Mouse (Mus musculus): Measurements from ENCODE around the gene Ly6g6d. TPM values are rescaled to one million over a fixed set of nuclear protein-coding genes. Genes with fewer than 3 reads are reported as not detected.

Ly6g6d gene
- polyA plus RNA-seq, 2 experiments from 2014 or later, result not detected

Other genes starting within 250 kb of the Ly6g6d start
- gene Stk19, start 241.1 kb downstream of the Ly6g6d start, polyA plus RNA-seq (2017; shearing (Covaris generic)), result 10 to 100 TPM; 37.4 to 47.4 TPM
- 10 to 100 TPM; 47.0 to 49.6 TPM for gene Dxo, start 241.0 kb downstream of the Ly6g6d start, polyA plus RNA-seq (2017; shearing (Covaris generic))
- gene Skiv2l, start 227.9 kb downstream of the Ly6g6d start, polyA plus RNA-seq (2017; shearing (Covaris generic)), result 100 to 1,000 TPM in 1 of 2 experiments, 10 to 100 TPM in 1; 81.8 to 107 TPM
- gene Nelfe, start 227.7 kb downstream of the Ly6g6d start, polyA plus RNA-seq (2017; shearing (Covaris generic)), result 10 to 100 TPM; 37.9 to 46.0 TPM
- gene Cfb, start 215.5 kb downstream of the Ly6g6d start, polyA plus RNA-seq (2017; shearing (Covaris generic)), result 1 to 10 TPM; 1.8 to 8.9 TPM
- under 1 TPM; 0.16 to 0.74 TPM for gene Zbtb12, start 198.6 kb downstream of the Ly6g6d start, polyA plus RNA-seq (2017; shearing (Covaris generic))
- not detected for gene Gm20547, start 196.0 kb downstream of the Ly6g6d start, polyA plus RNA-seq (2017; shearing (Covaris generic))
- gene C2, start 179.8 kb downstream of the Ly6g6d start, polyA plus RNA-seq (2017; shearing (Covaris generic)), result 1 to 10 TPM; 1.6 to 4.0 TPM
- 10 to 100 TPM; 60.3 to 72.7 TPM for gene Ehmt2, start 179.6 kb downstream of the Ly6g6d start, polyA plus RNA-seq (2017; shearing (Covaris generic))
- not detected for gene Slc44a4, start 163.6 kb downstream of the Ly6g6d start, polyA plus RNA-seq (2017; shearing (Covaris generic))
- 10 to 100 TPM; 55.1 to 60.0 TPM for gene Neu1, start 146.8 kb downstream of the Ly6g6d start, polyA plus RNA-seq (2017; shearing (Covaris generic))
- 10 to 100 TPM in 1 of 2 experiments, under 1 TPM in 1; 0.70 to 78.1 TPM for gene Hspa1b, start 118.8 kb downstream of the Ly6g6d start, polyA plus RNA-seq (2017; shearing (Covaris generic))
- gene Gm20481, start 108.2 kb downstream of the Ly6g6d start, polyA plus RNA-seq (2017; shearing (Covaris generic)), result 1 to 10 TPM in 1 of 2 experiments, not detected in 1; 2.5 TPM
- 10 to 100 TPM in 1 of 2 experiments, not detected in 1; 18.3 TPM for gene Hspa1a, start 105.9 kb downstream of the Ly6g6d start, polyA plus RNA-seq (2017; shearing (Covaris generic))
- gene Hspa1l, start 105.4 kb downstream of the Ly6g6d start, polyA plus RNA-seq (2017; shearing (Covaris generic)), result under 1 TPM; 0.27 to 0.50 TPM
- gene Lsm2, start 96.2 kb downstream of the Ly6g6d start, polyA plus RNA-seq (2017; shearing (Covaris generic)), result 10 to 100 TPM; 79.0 to 93.1 TPM
- gene Vars, start 77.1 kb downstream of the Ly6g6d start, polyA plus RNA-seq (2017; shearing (Covaris generic)), result 100 to 1,000 TPM; 126 to 153 TPM
- under 1 TPM in 1 of 2 experiments, not detected in 1; 0.52 TPM for gene Vwa7, start 61.5 kb downstream of the Ly6g6d start, polyA plus RNA-seq (2017; shearing (Covaris generic))
- gene Sapcd1, start 50.0 kb downstream of the Ly6g6d start, polyA plus RNA-seq (2017; shearing (Covaris generic)), result under 1 TPM; 0.36 to 0.48 TPM
- gene Msh5, start 31.3 kb downstream of the Ly6g6d start, polyA plus RNA-seq (2017; shearing (Covaris generic)), result 1 to 10 TPM in 1 of 2 experiments, under 1 TPM in 1; 0.87 to 2.6 TPM
- gene Clic1, start 28.1 kb downstream of the Ly6g6d start, polyA plus RNA-seq (2017; shearing (Covaris generic)), result 100 to 1,000 TPM; 647 to 661 TPM
- gene Ddah2, start 19.0 kb downstream of the Ly6g6d start, polyA plus RNA-seq (2017; shearing (Covaris generic)), result 1 to 10 TPM in 1 of 2 experiments, under 1 TPM in 1; 0.83 to 2.7 TPM
- gene Ly6g6c, start 12.7 kb downstream of the Ly6g6d start, polyA plus RNA-seq (2017; shearing (Covaris generic)), result not detected
- gene Mpig6b, start 11.9 kb downstream of the Ly6g6d start, polyA plus RNA-seq (2017; shearing (Covaris generic)), result not detected
- gene Ly6g6e, start 1.2 kb downstream of the Ly6g6d start, polyA plus RNA-seq (2017; shearing (Covaris generic)), result under 1 TPM in 1 of 2 experiments, not detected in 1; 0.15 TPM
- gene Ly6g6f, start 7.5 kb upstream of the Ly6g6d start, polyA plus RNA-seq (2017; shearing (Covaris generic)), result under 1 TPM in 1 of 2 experiments, not detected in 1; 0.26 TPM
- 10 to 100 TPM; 59.7 to 60.5 TPM for gene Abhd16a, start 11.2 kb upstream of the Ly6g6d start, polyA plus RNA-seq (2017; shearing (Covaris generic))
- under 1 TPM in 1 of 2 experiments, not detected in 1; 0.36 TPM for gene Ly6g5c, start 30.2 kb upstream of the Ly6g6d start, polyA plus RNA-seq (2017; shearing (Covaris generic))
- 1 to 10 TPM; 3.4 to 9.5 TPM for gene Ly6g5b, start 37.4 kb upstream of the Ly6g6d start, polyA plus RNA-seq (2017; shearing (Covaris generic))
- 10 to 100 TPM; 53.8 to 59.4 TPM for gene Gpank1, start 43.4 kb upstream of the Ly6g6d start, polyA plus RNA-seq (2017; shearing (Covaris generic))
- gene Csnk2b, start 44.0 kb upstream of the Ly6g6d start, polyA plus RNA-seq (2017; shearing (Covaris generic)), result 100 to 1,000 TPM; 351 to 388 TPM
- gene D17H6S53E, start 48.3 kb upstream of the Ly6g6d start, polyA plus RNA-seq (2017; shearing (Covaris generic)), result 1 to 10 TPM in 1 of 2 experiments, under 1 TPM in 1; 0.88 to 2.4 TPM
- under 1 TPM; 0.28 to 0.37 TPM for gene Apom, start 54.0 kb upstream of the Ly6g6d start, polyA plus RNA-seq (2017; shearing (Covaris generic))
- gene Bag6, start 57.1 kb upstream of the Ly6g6d start, polyA plus RNA-seq (2017; shearing (Covaris generic)), result 10 to 100 TPM; 61.6 to 63.2 TPM
- 10 to 100 TPM; 33.4 to 33.5 TPM for gene Prrc2a, start 86.8 kb upstream of the Ly6g6d start, polyA plus RNA-seq (2017; shearing (Covaris generic))
- 10 to 100 TPM in 1 of 2 experiments, 1 to 10 TPM in 1; 5.5 to 18.3 TPM for gene Aif1, start 98.0 kb upstream of the Ly6g6d start, polyA plus RNA-seq (2017; shearing (Covaris generic))
- 10 to 100 TPM in 1 of 2 experiments, 1 to 10 TPM in 1; 8.9 to 14.6 TPM for gene Lst1, start 110.4 kb upstream of the Ly6g6d start, polyA plus RNA-seq (2017; shearing (Covaris generic))
- 1,000 to 10,000 TPM; 1,461 to 1,672 TPM for gene Ltb, start 116.4 kb upstream of the Ly6g6d start, polyA plus RNA-seq (2017; shearing (Covaris generic))
- 10 to 100 TPM; 27.9 to 30.5 TPM for gene Tnf, start 123.9 kb upstream of the Ly6g6d start, polyA plus RNA-seq (2017; shearing (Covaris generic))
- 100 to 1,000 TPM in 1 of 2 experiments, 10 to 100 TPM in 1; 94.1 to 110 TPM for gene Lta, start 127.3 kb upstream of the Ly6g6d start, polyA plus RNA-seq (2017; shearing (Covaris generic))
- 1 to 10 TPM in 1 of 2 experiments, not detected in 1; 1.2 TPM for gene Gm16181, start 142.8 kb upstream of the Ly6g6d start, polyA plus RNA-seq (2017; shearing (Covaris generic))
- gene Atp6v1g2, start 155.6 kb upstream of the Ly6g6d start, polyA plus RNA-seq (2017; shearing (Covaris generic)), result 1 to 10 TPM; 4.2 to 9.7 TPM
- 10 to 100 TPM; 20.6 to 22.5 TPM for gene Nfkbil1, start 157.7 kb upstream of the Ly6g6d start, polyA plus RNA-seq (2017; shearing (Covaris generic))
- gene Ddx39b, start 163.7 kb upstream of the Ly6g6d start, polyA plus RNA-seq (2017; shearing (Covaris generic)), result 100 to 1,000 TPM; 227 to 243 TPM
- 1,000 to 10,000 TPM; 4,556 to 6,565 TPM for gene H2-D1, start 184.7 kb upstream of the Ly6g6d start, polyA plus RNA-seq (2017; shearing (Covaris generic))
- under 1 TPM in 1 of 2 experiments, not detected in 1; 0.64 TPM for gene H2-Q1, start 242.3 kb upstream of the Ly6g6d start, polyA plus RNA-seq (2017; shearing (Covaris generic))